Mouse (Mus musculus) ES-Bruce4 (cell line): ENCODE results near the gene Ralb. TPM values are rescaled to one million over a fixed set of nuclear protein-coding genes. Genes with fewer than 3 reads are reported as not detected.

Source experiments
- H3K27ac ChIP-seq: 2 replicates; pipeline ENCODE4 v1.5.1; 2012; ENCODE audit warnings: low read length, inconsistent platforms; ENCODE audit not compliant: insufficient read depth
- H3K27me3 ChIP-seq: 2 replicates; pipeline ENCODE4 v1.6.1; 2012; ENCODE audit warnings: mild to moderate bottlenecking, low read length, inconsistent platforms; ENCODE audit not compliant: control insufficient read depth, poor library complexity, insufficient read depth, severe bottlenecking
- H3K36me3 ChIP-seq: 2 replicates; pipeline ENCODE4 v1.6.1; 2012; ENCODE audit warnings: inconsistent platforms, mild to moderate bottlenecking, low read length, moderate library complexity; ENCODE audit not compliant: control insufficient read depth, poor library complexity, insufficient read depth, severe bottlenecking
- H3K4me1 ChIP-seq: one replicate; pipeline ENCODE4 v1.8.1; 2011; ENCODE audit warnings: low read length; ENCODE audit not compliant: control insufficient read depth, insufficient read depth
- H3K4me3 ChIP-seq: 2 replicates; pipeline ENCODE4 v1.5.1; 2011; ENCODE audit warnings: low read depth, mild to moderate bottlenecking, low read length
- H3K9ac ChIP-seq: 2 replicates; pipeline ENCODE4 v1.6.1; 2012; ENCODE audit warnings: low read depth, mild to moderate bottlenecking, inconsistent platforms; ENCODE audit not compliant: poor library complexity, severe bottlenecking
- H3K9me3 ChIP-seq: replicated peaks from 2 replicates; pipeline ENCODE4 v1.6.1; 2012; ENCODE audit warnings: mild to moderate bottlenecking, low read length, inconsistent platforms; ENCODE audit not compliant: control insufficient read depth, poor library complexity, insufficient read depth, severe bottlenecking
- CTCF ChIP-seq: IDR thresholded peaks from one replicate; pipeline ENCODE4 v1.8.1; 2011; ENCODE audit warnings: low read depth, low read length
- EP300 ChIP-seq: IDR thresholded peaks from 2 replicates; pipeline ENCODE4 v1.6.1; 2011; ENCODE audit warnings: low read depth, low read length; ENCODE audit not compliant: insufficient read depth
- POLR2A ChIP-seq: IDR thresholded peaks from one replicate; pipeline ENCODE4 v1.8.1; 2011; ENCODE audit warnings: low read length; ENCODE audit not compliant: insufficient read depth
- polyA plus RNA-seq: library from polyadenylated mRNA; stranded (reverse); fragments of >200 nt; gene quantifications from 2 replicates; pipeline ENCODE4 v1.2.4, GENCODE M21; 2011; ENCODE audit warnings: low read depth; ENCODE audit not compliant: missing spikeins, insufficient read depth, insufficient read length

Ralb gene
- polyA plus RNA-seq: 54.8 and 56.9 TPM in 2 replicates

DNA sequence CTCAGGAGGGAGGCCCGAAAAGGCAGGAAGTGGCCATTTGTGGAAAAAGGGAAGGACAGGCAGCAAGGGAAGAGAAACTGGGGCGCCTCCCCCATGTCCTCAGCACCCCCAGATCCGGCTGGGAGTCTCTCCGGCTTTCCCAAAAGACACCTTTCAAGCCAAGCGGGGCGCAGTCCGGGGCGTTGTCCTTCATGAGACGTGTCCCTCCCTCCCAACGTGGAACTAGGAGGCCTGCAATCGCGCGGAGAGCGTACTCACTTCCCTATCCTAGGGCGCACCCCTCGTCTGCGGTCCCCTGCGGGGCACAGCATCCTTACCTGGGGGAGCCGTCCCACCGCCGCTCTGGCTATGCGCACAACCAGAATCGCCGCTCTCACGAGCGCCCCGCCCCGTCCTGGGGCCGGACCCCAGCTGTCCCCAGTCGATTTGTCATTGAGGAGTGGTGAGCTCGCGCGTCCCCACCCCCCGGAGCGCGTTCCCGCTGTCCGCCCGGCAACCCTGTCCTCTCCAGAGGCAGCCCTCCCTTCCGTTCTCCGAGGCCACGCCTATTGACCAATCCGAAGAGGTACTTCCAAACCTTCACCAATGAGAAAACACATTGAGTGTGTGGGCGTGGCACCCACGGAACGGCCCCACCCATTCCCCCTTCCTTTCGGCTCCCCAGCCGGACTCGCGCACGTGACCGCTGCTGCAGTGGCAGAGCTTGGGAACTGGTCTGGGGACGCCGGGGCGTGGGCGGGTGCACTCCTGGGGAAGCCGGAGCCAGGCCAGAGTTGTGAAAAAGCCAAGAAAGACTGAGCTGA lies at the start of gene Ralb:
TSS of gene Ralb (minus strand) at position 535 of the 803 bp plus-strand sequence.
- H3K27me3 ChIP-seq: no peaks in the 10 kb centered on the region
- peaks cover 4% of the 10 kb centered on the region for H3K4me1 ChIP-seq
- no peaks in the 10 kb centered on the region for H3K9me3 ChIP-seq
- H3K36me3 ChIP-seq: no peaks in the 10 kb centered on the region
- TF ChIP-seq EP300 (peak; percentile 8; the same call in 1 of the 2 replicates), CTCF (no peak), POLR2A (peak; percentile 16)
- H3K9ac ChIP-seq: peak within 1 kb of the TSS; percentile 41
- H3K4me3 ChIP-seq: peak within 1 kb of the TSS; percentile 79
- no peak within 1 kb of the TSS for H3K27ac ChIP-seq

DNA sequence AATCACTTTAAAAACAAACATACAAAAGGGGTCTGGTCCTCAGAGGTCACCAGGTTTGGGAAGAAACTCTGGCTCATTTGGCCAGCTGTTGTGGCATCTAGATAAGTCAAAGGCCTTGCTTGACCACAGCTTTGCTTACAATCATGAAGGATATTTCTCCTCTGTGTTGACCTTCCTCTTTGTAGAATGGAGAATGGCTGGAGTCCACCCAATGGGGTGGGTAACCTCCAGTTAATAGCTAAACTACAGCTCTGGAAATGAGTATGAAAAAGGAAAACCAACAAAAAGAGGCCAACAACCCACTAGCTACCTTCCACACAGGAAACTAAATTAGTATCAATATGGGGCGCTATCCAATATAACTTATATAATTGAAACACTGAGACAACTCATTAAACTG lies 47.1 kb upstream of the Ralb start:
- Histone ChIP-seq H3K9ac (no peak overlapping the region), H3K27me3 (no peaks in the 10 kb centered on the region), H3K4me3 (no peak overlapping the region), H3K36me3 (0 out of 2 replicates have a peak, but pooled peaks cover 4% of the 10 kb centered on the region), H3K27ac (no peak overlapping the region), H3K9me3 (no peaks in the 10 kb centered on the region), H3K4me1 (peaks cover 3% of the 10 kb centered on the region)
- no peak for TF ChIP-seq POLR2A
- no peak for TF ChIP-seq CTCF
- no peak for TF ChIP-seq EP300

DNA sequence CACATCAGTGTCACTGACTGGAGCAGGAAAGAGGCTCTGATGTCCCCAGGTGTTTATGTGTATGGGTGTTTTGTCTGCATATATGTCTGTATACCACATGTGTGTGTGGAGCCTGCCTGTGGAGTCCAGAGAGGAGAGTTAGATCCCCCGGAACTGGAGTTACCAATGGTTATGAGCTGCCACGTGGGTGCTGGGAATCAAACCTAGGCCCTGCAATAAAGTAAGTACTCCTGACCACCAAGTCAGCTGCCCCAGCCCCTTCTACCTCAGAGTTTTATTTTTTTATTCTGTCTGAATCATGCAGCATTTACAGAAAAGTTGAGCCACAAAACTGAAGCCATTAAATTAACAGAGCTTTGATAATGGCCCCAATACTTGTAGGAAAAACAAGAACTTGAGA lies 45.5 kb upstream of the Ralb start:
- no peaks in the 10 kb centered on the region for H3K27me3 ChIP-seq
- TF ChIP-seq POLR2A: no peak
- TF ChIP-seq CTCF: no peak
- no peak for TF ChIP-seq EP300
- no peaks in the 10 kb centered on the region for H3K9me3 ChIP-seq
- no peak overlapping the region for H3K4me3 ChIP-seq
- peaks cover 3% of the 10 kb centered on the region for H3K4me1 ChIP-seq
- 0 out of 2 replicates have a peak, but pooled peaks cover 4% of the 10 kb centered on the region for H3K36me3 ChIP-seq
- no peak overlapping the region for H3K9ac ChIP-seq
- H3K27ac ChIP-seq: no peak overlapping the region

DNA sequence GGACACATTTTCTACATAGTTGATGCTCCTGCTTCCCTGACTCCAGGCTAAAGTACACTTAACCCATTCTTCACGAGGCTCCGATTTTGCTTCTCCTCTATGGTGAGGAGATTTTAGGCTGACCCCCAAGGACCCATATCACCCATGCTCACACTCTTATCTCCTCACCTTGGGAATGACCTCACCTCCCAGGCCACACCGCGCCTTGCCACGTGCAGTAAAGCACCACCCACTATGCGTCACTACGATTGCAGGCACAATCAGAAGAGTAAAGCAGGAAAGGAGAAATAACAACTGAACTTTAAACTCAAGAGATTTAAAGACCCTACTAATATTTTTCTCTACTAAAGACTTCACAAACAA lies 44.7 kb upstream of the Ralb start:
- Histone ChIP-seq H3K36me3 (0 out of 2 replicates have a peak, but pooled peaks cover 4% of the 10 kb centered on the region), H3K27me3 (no peaks in the 10 kb centered on the region), H3K9ac (no peak overlapping the region), H3K27ac (no peak overlapping the region), H3K4me3 (no peak overlapping the region), H3K4me1 (peaks cover 3% of the 10 kb centered on the region), H3K9me3 (no peaks in the 10 kb centered on the region)
- no peak for TF ChIP-seq POLR2A
- no peak for TF ChIP-seq EP300
- no peak for TF ChIP-seq CTCF

DNA sequence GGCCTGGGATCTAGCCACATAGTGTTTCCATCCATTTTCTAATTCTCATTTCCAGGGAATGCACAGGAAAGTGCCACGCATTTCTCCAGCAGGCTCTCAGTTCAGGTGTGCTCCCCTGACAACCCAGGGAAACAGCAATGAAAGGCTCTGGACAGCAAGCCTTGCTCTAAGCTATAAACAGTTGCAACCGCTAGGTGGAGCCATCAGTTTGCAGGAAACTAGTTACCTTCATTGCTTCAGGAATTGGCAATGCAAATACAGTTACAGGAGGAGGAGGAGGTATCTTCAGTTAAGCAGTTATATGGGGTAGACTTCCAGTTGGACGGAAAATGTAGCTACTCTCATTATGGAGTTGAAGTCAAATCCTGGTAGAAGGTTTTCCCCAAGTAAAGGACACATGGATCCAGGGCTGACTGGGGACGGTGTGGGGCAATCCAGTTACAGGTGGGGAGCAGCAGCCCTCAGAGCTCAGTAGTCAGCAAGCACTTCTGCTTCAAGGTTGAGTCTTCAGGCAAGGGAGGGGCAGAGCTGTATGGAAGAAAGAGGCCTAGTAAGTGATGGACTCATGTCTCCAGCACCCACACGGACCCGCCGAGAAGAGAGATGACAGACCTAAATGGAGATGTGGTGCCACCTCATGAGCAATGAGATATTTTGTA lies 44.2 kb upstream of the Ralb start:
- peaks cover 3% of the 10 kb centered on the region for H3K4me1 ChIP-seq
- no peaks in the 10 kb centered on the region for H3K9me3 ChIP-seq
- 0 out of 2 replicates have a peak, but pooled peaks cover 4% of the 10 kb centered on the region for H3K36me3 ChIP-seq
- H3K27me3 ChIP-seq: no peaks in the 10 kb centered on the region
- no peak overlapping the region for H3K4me3 ChIP-seq
- H3K27ac ChIP-seq: no peak overlapping the region
- no peak for TF ChIP-seq EP300
- TF ChIP-seq CTCF: no peak
- no peak for TF ChIP-seq POLR2A
- no peak overlapping the region for H3K9ac ChIP-seq

DNA sequence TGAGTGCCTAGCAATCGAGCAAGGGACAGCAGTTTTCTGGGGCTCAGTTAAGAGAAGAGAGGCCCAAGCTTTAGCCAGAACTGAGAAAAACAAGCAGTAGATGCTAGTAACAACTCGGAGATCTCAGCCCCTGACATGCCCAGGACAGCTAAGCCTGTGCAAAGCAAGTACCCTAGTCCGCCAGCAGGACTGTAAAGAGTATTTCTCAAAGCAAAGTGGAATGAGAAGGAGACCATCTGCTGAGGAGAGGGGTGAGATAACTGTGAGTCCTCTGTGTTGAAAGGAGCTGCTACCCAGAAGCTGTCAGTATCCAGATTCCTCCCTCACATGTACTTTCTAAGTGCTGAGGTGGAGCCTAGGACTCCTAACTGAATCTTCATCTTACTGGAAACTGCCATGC lies 41.9 kb upstream of the Ralb start:
- TF ChIP-seq CTCF (no peak), EP300 (no peak), POLR2A (no peak)
- no peaks in the 10 kb centered on the region for H3K9me3 ChIP-seq
- no peak overlapping the region for H3K4me3 ChIP-seq
- H3K4me1 ChIP-seq: peaks cover 3% of the 10 kb centered on the region
- 0 out of 2 replicates have a peak, but pooled peaks cover 4% of the 10 kb centered on the region for H3K36me3 ChIP-seq
- H3K9ac ChIP-seq: no peak overlapping the region
- no peak overlapping the region for H3K27ac ChIP-seq
- no peaks in the 10 kb centered on the region for H3K27me3 ChIP-seq
